Mouse (Mus musculus) bone marrow macrophage, adult 2 months (primary cell): ENCODE results near the gene Top2a.

Experiments used
- CTCF ChIP-seq: IDR thresholded peaks from 2 replicates; pipeline ENCODE4 v1.5.1; 2012; ENCODE audit warnings: low read depth, mild to moderate bottlenecking, low read length, moderate library complexity
- POLR2A ChIP-seq: IDR thresholded peaks from 2 replicates; pipeline ENCODE4 v1.6.1; 2012; ENCODE audit warnings: mild to moderate bottlenecking, low read depth, low read length, borderline replicate concordance

GRCm38 (mm10) chr11:98961766-98962165 is 62.2 kb downstream of the Top2a start:
- no peak for TF ChIP-seq CTCF
- no peak for TF ChIP-seq POLR2A
